ENCODE assay signal across 12 mouse cellular contexts in the genomic region with DNA sequence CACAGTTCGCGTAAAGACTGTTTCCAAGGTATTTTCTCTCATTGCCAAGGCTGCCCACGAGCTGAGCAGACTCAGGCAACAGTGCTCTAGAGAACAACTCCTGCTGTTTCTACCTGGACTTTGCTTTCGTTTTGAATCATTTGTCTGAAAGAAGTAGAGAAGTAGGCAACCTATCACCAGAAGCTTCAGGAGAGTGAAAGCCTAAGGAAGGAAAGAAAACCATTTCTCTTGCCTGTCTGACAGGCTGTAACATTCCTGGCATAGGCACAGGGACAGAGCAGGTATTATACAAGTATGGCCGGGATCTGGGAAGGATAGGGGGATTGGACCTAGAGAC.
DNase-seq lines count a peak whose midpoint lies in the region; ATAC-seq and TF ChIP-seq lines count a peak whose summit lies in the region.
"Had no signal": no experiment of that assay in that cellular context is flagged by ENCODE, and none has a peak within 500 bp of the region (broad histone marks: within the 10 kb centered on the region; RNA-seq: fewer than 3 reads in every experiment).

No protein-coding gene starts in this region.

- no peak for TF ChIP-seq POLR2A in thymus, adult 2 months (IDR thresholded peaks at IDR 0.05; ENCODE audit: control insufficient read depth, extremely low read depth, insufficient read depth, low read length, poor library complexity)

- TF ChIP-seq CTCF in thymus, adult 2 months (IDR thresholded peaks at IDR 0.05; ENCODE audit: borderline replicate concordance, control insufficient read depth, extremely low read depth, insufficient read depth, low read length, poor library complexity) = no peak

- intact Hi-C loops in heart, postnatal 10 days (cut with DNase I) = no loop called here

- H3K36me3 ChIP-seq in heart, embryonic 15.5 days = no peaks in the 10 kb centered on the region
- no peaks in the 10 kb centered on the region for H3K36me3 ChIP-seq in lung, embryonic 16.5 days (ENCODE audit: control insufficient read depth, insufficient read depth, low read length)
- H3K36me3 ChIP-seq in limb, embryonic 10.5 days = no peaks in the 10 kb centered on the region
- no peaks in the 10 kb centered on the region for H3K36me3 ChIP-seq in thymus, adult 2 months (ENCODE audit: control insufficient read depth, insufficient read depth, low read length)
- H3K36me3 ChIP-seq: neural tube, embryonic 12.5 days had no signal

- peak overlapping the region; percentile 32 for H3K4me3 ChIP-seq in heart, embryonic 15.5 days
- no peak overlapping the region for H3K4me3 ChIP-seq in lung, embryonic 16.5 days (ENCODE audit: low read length)
- H3K4me3 ChIP-seq in limb, embryonic 10.5 days = peak overlapping the region; percentile 28; the same call in 1 of the 2 replicates
- no peak overlapping the region for H3K4me3 ChIP-seq in thymus, adult 2 months (ENCODE audit: control insufficient read depth, insufficient read depth, low read length)
- H3K4me3 ChIP-seq: neural tube, embryonic 12.5 days had no signal

- no peaks in the 10 kb centered on the region for H3K27me3 ChIP-seq in heart, embryonic 15.5 days
- H3K27me3 ChIP-seq in lung, embryonic 16.5 days (ENCODE audit: control insufficient read depth, insufficient read depth, low read depth, low read length) = no peaks in the 10 kb centered on the region
- no peaks in the 10 kb centered on the region for H3K27me3 ChIP-seq in limb, embryonic 10.5 days (ENCODE audit: low read depth, poor library complexity, severe bottlenecking)
- no peaks in the 10 kb centered on the region for H3K27me3 ChIP-seq in thymus, adult 2 months (ENCODE audit: control insufficient read depth, insufficient read depth, low read length)
- H3K27me3 ChIP-seq: neural tube, embryonic 12.5 days had no signal

- H3K4me2 ChIP-seq in heart, embryonic 15.5 days = peak overlapping the region; percentile 53
- peak overlapping the region; percentile 38; the same call in 1 of the 2 replicates for H3K4me2 ChIP-seq in lung, embryonic 16.5 days (ENCODE audit: low read depth, low read length)
- H3K4me2 ChIP-seq: neural tube, embryonic 12.5 days had no signal

- H3K9ac ChIP-seq in heart, embryonic 15.5 days = no peak overlapping the region
- H3K9ac ChIP-seq in lung, embryonic 16.5 days (ENCODE audit: low read length) = no peak overlapping the region; the same call in 1 of the 2 replicates
- H3K9ac ChIP-seq: neural tube, embryonic 12.5 days had no signal

- peaks cover 9% of the 10 kb centered on the region for H3K4me1 ChIP-seq in heart, embryonic 15.5 days (replicated peaks)
- peaks cover 3% of the 10 kb centered on the region; the same call in 1 of the 2 replicates for H3K4me1 ChIP-seq in lung, embryonic 16.5 days (replicated peaks; ENCODE audit: control insufficient read depth, insufficient read depth, low read length)
- peaks cover 26% of the 10 kb centered on the region for H3K4me1 ChIP-seq in limb, embryonic 10.5 days
- no peaks in the 10 kb centered on the region for H3K4me1 ChIP-seq in thymus, adult 2 months (replicated peaks; ENCODE audit: control insufficient read depth, insufficient read depth, low read length)
- H3K4me1 ChIP-seq: neural tube, embryonic 12.5 days had no signal

- no peaks in the 10 kb centered on the region for H3K9me3 ChIP-seq in heart, embryonic 15.5 days (replicated peaks)
- H3K9me3 ChIP-seq in lung, embryonic 16.5 days (ENCODE audit: control insufficient read depth, low read length) = no peaks in the 10 kb centered on the region
- H3K9me3 ChIP-seq in limb, embryonic 10.5 days (replicated peaks) = no peaks in the 10 kb centered on the region
- H3K9me3 ChIP-seq: neural tube, embryonic 12.5 days had no signal

- 68% methylated on average over 5 of the region's 5 CpGs for WGBS in heart, embryonic 15.5 days
- 68% methylated on average over 5 of the region's 5 CpGs for WGBS in lung, embryonic 16.5 days
- 75% methylated on average over 5 of the region's 5 CpGs for WGBS in limb, embryonic 10.5 days
- 79% methylated on average over 5 of the region's 5 CpGs for WGBS in thymus, adult 2 months

- no peak overlapping the region for H3K27ac ChIP-seq in heart, embryonic 15.5 days
- H3K27ac ChIP-seq in lung, embryonic 16.5 days (ENCODE audit: low read length) = no peak overlapping the region
- H3K27ac ChIP-seq in limb, embryonic 10.5 days = peak overlapping the region; percentile 74
- H3K27ac ChIP-seq in thymus, adult 2 months (ENCODE audit: control insufficient read depth, insufficient read depth, low read length) = no peak overlapping the region
- H3K27ac ChIP-seq: neural tube, embryonic 12.5 days had no signal

- DNase-seq in heart, postnatal 10 days = no peak
- DNase-seq in lung, postnatal 10 days = no peak
- DNase-seq in limb, embryonic 10.5 days (ENCODE audit: low spot score) = no peak
- no peak for DNase-seq in thymus, adult 2 months
- DNase-seq in cerebellum, adult 9-10 months = no peak
- DNase-seq: cerebellum, adult 9-11 months; midbrain, embryonic 14.5 days; retina, postnatal 1 day had no signal

- no peak for ATAC-seq in heart, embryonic 15.5 days (replicated peaks; ENCODE audit: insufficient number of reproducible peaks, insufficient read depth, low FRiP score, low read depth)
- ATAC-seq in lung, embryonic 16.5 days (ENCODE audit: low read depth) = no peak
- ATAC-seq: inflammation-experienced regulatory T-cells, adult 6 months had no signal

Comparison
In these comparisons a context has a peak if more than half of its experiments do, and no peak if none do; other contexts are left out.
1. H3K4me3 ChIP-seq: peak in heart, embryonic 15.5 days (single experiment) and limb, embryonic 10.5 days (single experiment); none in lung, embryonic 16.5 days (single experiment) and thymus, adult 2 months (single experiment).